Mouse (Mus musculus): ENCODE data around the gene Usp22. TPM values are rescaled to one million over a fixed set of nuclear protein-coding genes. Genes with fewer than 3 reads are reported as not detected.

Usp22 gene
- 8.7 and 10.0 TPM in 2 replicates for polyA plus RNA-seq (2015; fragmentation: Nextera tagmentation; extraction: Ambion mirVana)

DNA sequence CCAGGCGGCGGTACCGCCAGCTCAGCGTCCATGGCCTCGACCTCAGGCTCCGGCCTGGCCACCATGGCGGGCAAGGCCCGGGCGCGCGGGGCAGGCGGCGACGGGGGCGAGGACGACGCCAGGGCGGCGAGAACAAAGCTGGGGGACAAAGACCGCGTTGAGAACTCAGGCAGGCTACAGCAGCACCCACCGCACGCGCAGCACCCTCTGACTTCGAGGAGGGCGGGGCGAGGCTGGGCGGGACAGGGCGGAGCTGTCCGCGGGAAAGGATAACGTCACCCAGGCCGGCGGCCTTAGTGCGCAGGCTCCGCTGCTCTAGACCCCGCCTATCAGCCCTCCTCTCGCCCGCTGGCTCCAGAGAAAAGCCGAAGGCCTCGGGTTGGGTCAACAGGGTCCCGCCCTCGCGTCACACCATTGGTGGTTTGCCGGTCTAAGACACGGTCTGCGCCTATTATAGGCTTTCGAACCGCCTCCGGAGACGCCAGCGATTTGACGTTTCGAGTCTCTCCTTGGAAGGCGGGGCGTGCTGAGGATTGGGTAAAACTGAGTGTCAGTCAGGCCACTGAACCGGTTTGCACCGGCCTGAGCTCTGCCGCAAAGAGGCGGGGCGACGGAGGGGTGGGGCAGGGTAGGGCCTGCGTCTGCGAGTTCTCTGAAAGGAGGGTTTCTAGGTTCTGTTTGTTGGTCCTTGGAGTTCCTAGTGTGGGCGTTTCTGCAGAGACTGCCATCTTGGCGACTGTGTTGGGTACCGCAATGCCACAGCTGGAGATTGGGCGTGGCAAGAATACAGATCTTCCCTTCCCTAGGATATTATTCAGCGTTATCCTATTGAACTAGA is at the start of gene Usp22:
TSS of gene Usp22 (minus strand) at position 235 of the 838 bp plus-strand sequence.
- TF ChIP-seq CTCF (IDR thresholded peaks at IDR 0.05; ENCODE audit: low read depth) = peak; percentile 11
- no peak for TF ChIP-seq EP300 (IDR thresholded peaks at IDR 0.05; ENCODE audit: low read depth)
- under 1% methylated on average over 62 of the region's 69 CpGs for WGBS (ENCODE audit: insufficient replicate concordance)
- H3K36me3 ChIP-seq (replicated peaks; ENCODE audit: insufficient read depth, low read length) = no peaks in the 10 kb centered on the region
- peak within 1 kb of the TSS; percentile 78 for H3K4me3 ChIP-seq (ENCODE audit: low read depth, low read length)
- H3K9me3 ChIP-seq (ENCODE audit: low read length) = no peaks in the 10 kb centered on the region
- no peaks in the 10 kb centered on the region for H3K27me3 ChIP-seq (ENCODE audit: insufficient read depth, low read length)
- H3K27ac ChIP-seq (ENCODE audit: low read depth) = peak within 1 kb of the TSS; percentile 95
- peak within 1 kb of the TSS; percentile 89 for H3K9ac ChIP-seq (replicated peaks)
- DNase-seq (peak; percentile 99), ATAC-seq (peak; percentile 98)
- peak within 1 kb of the TSS; percentile 97 for H3K4me2 ChIP-seq (ENCODE audit: low read depth, low read length)
- H3K4me1 ChIP-seq (ENCODE audit: insufficient read depth) = peaks cover 15% of the 10 kb centered on the region

DNA sequence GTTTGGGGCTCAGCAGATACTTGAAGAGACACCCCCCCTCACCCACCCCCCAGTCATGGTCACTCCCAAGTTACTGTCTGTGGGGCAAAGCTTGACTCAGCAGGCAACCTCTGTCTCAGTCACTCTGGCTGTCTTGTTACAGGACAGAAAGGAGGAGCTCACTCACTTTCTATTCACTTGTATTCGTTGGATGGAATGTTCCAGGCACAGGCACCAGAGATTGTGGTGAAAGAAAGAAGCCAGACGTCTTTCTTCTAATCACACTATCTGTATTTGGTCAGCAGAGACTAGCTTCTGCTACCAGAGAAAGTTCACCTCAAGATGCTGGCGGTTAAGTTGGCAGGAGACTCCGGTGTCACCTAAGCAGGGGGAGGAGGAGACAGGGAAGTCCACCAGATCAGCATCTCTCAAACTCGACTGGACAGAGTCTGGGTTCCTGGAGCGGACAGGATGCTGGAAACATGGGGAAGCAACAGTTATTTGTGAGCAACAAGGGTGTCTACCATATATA is 49.4 kb upstream of the Usp22 start:
- Histone ChIP-seq H3K4me2 (ENCODE audit: low read depth, low read length) (no peak overlapping the region), H3K9me3 (ENCODE audit: low read length) (no peaks in the 10 kb centered on the region), H3K9ac (replicated peaks) (no peak overlapping the region), H3K4me1 (ENCODE audit: insufficient read depth) (peaks cover 9% of the 10 kb centered on the region; the same call in 1 of the 2 replicates), H3K27me3 (ENCODE audit: insufficient read depth, low read length) (no peaks in the 10 kb centered on the region), H3K27ac (ENCODE audit: low read depth) (no peak overlapping the region), H3K36me3 (replicated peaks; ENCODE audit: insufficient read depth, low read length) (no peaks in the 10 kb centered on the region), H3K4me3 (ENCODE audit: low read depth, low read length) (no peak overlapping the region)
- WGBS (ENCODE audit: insufficient replicate concordance) = 56% methylated on average over 6 of the region's 6 CpGs
- no peak for ATAC-seq
- TF ChIP-seq CTCF (IDR thresholded peaks at IDR 0.05; ENCODE audit: low read depth) (no peak), EP300 (IDR thresholded peaks at IDR 0.05; ENCODE audit: low read depth) (no peak)
- DNase-seq = no peak

DNA sequence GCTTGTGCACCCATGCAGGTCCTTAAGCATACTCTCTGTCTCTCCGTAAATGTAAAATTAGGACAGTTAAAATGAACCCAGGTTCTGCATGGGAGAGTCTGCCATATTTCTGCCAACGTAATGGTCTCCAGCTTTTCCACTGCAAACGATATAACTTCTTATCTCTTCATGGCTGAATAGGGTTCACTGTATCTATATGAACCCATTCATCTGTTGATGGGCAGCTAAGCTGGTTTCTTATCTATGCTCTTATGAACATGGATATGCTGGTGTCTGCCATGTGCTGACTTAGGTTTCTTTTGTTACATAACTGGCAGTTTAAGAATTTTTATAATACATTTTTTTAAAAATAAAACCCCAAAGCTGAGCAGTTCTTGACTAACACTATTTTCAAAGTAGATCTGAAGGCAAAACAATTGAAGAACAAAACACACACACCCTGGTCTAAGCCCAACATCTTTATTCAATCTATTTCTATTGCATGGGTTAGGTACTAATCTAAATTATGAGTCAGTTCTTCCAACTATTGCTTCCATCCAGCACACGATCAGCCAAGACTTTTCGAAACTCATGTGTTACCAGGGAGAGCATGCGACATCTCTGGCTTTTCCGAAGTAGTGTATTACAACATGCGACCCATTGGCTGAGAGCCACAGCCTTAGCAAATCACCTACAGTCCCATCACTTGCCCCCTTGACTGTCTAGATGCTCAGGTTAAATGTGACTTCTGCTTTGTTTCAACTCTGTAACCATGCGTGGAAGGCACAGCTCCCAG is 48.3 kb upstream of the Usp22 start:
- Histone ChIP-seq H3K27me3 (ENCODE audit: insufficient read depth, low read length) (no peaks in the 10 kb centered on the region), H3K27ac (ENCODE audit: low read depth) (no peak overlapping the region), H3K4me1 (ENCODE audit: insufficient read depth) (peaks cover 9% of the 10 kb centered on the region; the same call in 1 of the 2 replicates), H3K4me3 (ENCODE audit: low read depth, low read length) (no peak overlapping the region), H3K36me3 (replicated peaks; ENCODE audit: insufficient read depth, low read length) (no peaks in the 10 kb centered on the region), H3K9me3 (ENCODE audit: low read length) (no peaks in the 10 kb centered on the region), H3K9ac (replicated peaks) (no peak overlapping the region), H3K4me2 (ENCODE audit: low read depth, low read length) (no peak overlapping the region)
- no peak for TF ChIP-seq CTCF (IDR thresholded peaks at IDR 0.05; ENCODE audit: low read depth)
- peak; percentile 38; the same call in 1 of the 2 replicates for TF ChIP-seq EP300 (IDR thresholded peaks at IDR 0.05; ENCODE audit: low read depth)
- WGBS (ENCODE audit: insufficient replicate concordance) = 73% methylated on average over 9 of the region's 9 CpGs
- no peak for ATAC-seq
- DNase-seq = no peak

DNA sequence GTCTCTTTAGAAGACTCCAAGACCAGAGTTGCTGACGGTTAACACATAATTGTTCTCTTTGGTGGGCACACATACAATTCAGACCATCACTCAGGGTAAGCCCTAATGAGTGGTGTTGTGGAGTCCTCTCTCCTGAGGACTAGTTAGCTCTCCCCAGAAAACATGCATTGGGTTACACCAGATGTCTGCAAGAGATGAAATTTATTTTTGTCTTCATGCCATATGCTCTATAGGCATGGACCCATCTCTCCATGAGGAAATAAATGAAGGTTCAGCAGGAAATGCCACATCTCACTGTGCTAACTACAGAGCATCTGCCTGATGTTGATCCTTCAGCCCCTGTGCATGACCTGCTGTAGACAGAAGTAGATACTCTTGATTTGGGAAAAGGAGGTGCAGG is 47.2 kb upstream of the Usp22 start:
- no peak for DNase-seq
- TF ChIP-seq EP300 (IDR thresholded peaks at IDR 0.05; ENCODE audit: low read depth) (no peak), CTCF (IDR thresholded peaks at IDR 0.05; ENCODE audit: low read depth) (no peak)
- Histone ChIP-seq H3K4me3 (ENCODE audit: low read depth, low read length) (no peak overlapping the region), H3K9me3 (ENCODE audit: low read length) (no peaks in the 10 kb centered on the region), H3K27ac (ENCODE audit: low read depth) (no peak overlapping the region), H3K27me3 (ENCODE audit: insufficient read depth, low read length) (no peaks in the 10 kb centered on the region), H3K4me1 (ENCODE audit: insufficient read depth) (peaks cover 9% of the 10 kb centered on the region; the same call in 1 of the 2 replicates), H3K36me3 (replicated peaks; ENCODE audit: insufficient read depth, low read length) (no peaks in the 10 kb centered on the region), H3K4me2 (ENCODE audit: low read depth, low read length) (no peak overlapping the region), H3K9ac (replicated peaks) (no peak overlapping the region)
- ATAC-seq = no peak
- 89% methylated on average over 1 of the region's 1 CpGs for WGBS (ENCODE audit: insufficient replicate concordance)

DNA sequence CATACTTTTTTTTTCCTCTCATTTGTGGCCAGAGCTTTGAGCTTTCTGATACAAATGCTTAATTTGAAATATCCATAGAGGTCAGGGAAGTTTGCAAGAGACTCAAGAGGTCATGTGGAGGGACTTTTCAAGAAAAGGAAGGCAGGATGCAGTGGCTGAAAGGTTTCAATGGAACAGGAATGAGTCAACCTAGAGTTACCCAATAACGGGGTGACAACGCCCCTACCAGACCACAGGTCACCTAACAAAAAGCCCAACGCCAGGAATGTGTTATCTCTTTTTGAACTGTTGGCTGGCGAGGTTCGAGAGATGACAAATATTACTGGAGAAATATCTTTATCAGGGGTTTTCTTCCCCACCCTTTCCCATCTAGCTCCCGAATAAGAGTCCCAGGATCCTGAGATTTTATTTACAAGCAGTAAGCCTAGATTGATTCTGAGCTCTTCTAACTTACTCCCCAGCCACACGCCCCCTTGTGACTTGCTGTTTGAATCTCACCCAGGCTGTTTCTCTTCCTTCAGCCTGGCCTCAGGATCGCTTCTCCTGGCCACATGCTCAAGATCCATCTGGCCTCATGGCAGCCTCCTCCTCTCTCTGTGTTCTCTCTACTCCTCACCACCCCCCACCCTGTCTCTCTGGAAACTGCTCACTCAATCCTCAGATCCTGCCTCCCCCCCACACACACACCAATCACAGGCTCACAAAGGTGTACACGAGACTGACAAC is 45.5 kb upstream of the Usp22 start:
- Histone ChIP-seq H3K27ac (ENCODE audit: low read depth) (no peak overlapping the region), H3K4me3 (ENCODE audit: low read depth, low read length) (no peak overlapping the region), H3K36me3 (replicated peaks; ENCODE audit: insufficient read depth, low read length) (no peaks in the 10 kb centered on the region), H3K9me3 (ENCODE audit: low read length) (no peaks in the 10 kb centered on the region), H3K27me3 (ENCODE audit: insufficient read depth, low read length) (no peaks in the 10 kb centered on the region), H3K4me2 (ENCODE audit: low read depth, low read length) (no peak overlapping the region), H3K9ac (replicated peaks) (no peak overlapping the region), H3K4me1 (ENCODE audit: insufficient read depth) (peaks cover 3% of the 10 kb centered on the region; the same call in 1 of the 2 replicates)
- ATAC-seq (peak; percentile 80), DNase-seq (no peak)
- 42% methylated on average over 9 of the region's 9 CpGs for WGBS (ENCODE audit: insufficient replicate concordance)
- TF ChIP-seq EP300 (IDR thresholded peaks at IDR 0.05; ENCODE audit: low read depth) (no peak), CTCF (IDR thresholded peaks at IDR 0.05; ENCODE audit: low read depth) (peak; percentile 43; the same call in 1 of the 2 replicates)
